Mouse (Mus musculus): ENCODE data around the gene Cit. TPM values are rescaled to one million over a fixed set of nuclear protein-coding genes. Genes with fewer than 3 reads are reported as not detected.
"Not testable (repeated sequence)": the region's sequence is repeated elsewhere in the genome, so short reads cannot be mapped to it uniquely, and the experiment has no call there.

Gene Cit
- 30.7 and 33.6 TPM in 2 replicates for polyA plus RNA-seq (2014; fragmentation: Nextera tagmentation; extraction: Ambion mirVana)

DNA sequence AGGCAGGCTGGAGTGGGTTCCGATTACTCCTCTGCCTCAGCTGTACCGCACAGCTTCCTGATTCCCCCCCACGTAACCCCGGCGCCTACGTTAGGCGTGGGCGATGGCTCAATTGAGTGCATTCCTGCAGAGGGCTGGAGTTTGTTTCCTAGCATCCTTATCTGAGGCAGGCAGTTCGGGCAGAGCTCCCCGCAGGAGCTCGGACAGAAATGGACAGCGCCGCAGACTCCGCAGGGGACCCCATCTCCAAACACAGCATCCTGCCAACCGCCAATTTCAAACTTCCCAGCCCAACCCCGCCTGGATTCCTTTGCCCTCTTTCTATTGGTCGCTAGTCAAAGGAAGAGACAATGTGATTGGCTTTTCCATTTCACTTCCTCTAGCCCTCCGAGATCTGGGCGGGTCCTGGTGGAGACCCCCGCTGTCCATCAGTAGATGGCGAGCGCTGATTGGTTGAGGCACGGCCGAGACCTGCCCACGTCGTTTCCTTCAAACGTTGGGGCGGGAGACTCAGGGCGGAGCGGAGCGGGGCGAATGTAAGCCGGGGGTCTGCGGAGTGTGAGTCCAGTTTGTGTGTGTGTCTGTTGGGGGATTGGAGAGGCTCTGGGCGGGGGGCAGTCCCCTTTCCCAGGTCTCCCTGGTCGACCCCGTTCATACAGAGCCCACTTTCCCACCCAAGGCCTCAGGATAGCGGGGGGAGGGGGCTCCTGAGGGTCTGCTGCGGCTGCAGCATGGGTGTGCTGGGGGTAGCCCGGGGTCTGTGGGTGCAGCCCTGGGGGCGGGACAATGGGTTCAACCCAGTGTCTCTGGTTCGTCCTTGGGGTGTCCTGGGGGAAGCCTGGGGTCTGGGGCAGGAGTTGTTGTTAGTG is at the start of gene Cit:
Gene Cit, plus strand, starts transcription at position 513 of the 869 bp plus-strand sequence.
- H3K36me3 ChIP-seq (ENCODE audit: control insufficient read depth, insufficient read depth, low read length), result peaks cover 9% of the 10 kb centered on the region; the same call in 1 of the 2 replicates
- no peaks in the 10 kb centered on the region for H3K9me3 ChIP-seq (ENCODE audit: control insufficient read depth, low read length)
- H3K27ac ChIP-seq (replicated peaks; ENCODE audit: low read depth, low read length), result no peak within 1 kb of the TSS
- peaks cover 5% of the 10 kb centered on the region; the same call in 1 of the 2 replicates for H3K4me1 ChIP-seq (ENCODE audit: control insufficient read depth, insufficient read depth, low read length)
- peak within 1 kb of the TSS; percentile 91 for H3K4me3 ChIP-seq (ENCODE audit: low read depth, low read length)
- WGBS, result under 1% methylated on average over 41 of the region's 42 CpGs
- peak; percentile 99 for ATAC-seq (ENCODE audit: insufficient number of reproducible peaks, low FRiP score, low TSS enrichment, low read depth)
- H3K27me3 ChIP-seq (ENCODE audit: control insufficient read depth, insufficient read depth, low read length), result no peaks in the 10 kb centered on the region
- DNase-seq (ENCODE audit: low spot score), result peak; percentile 97
- H3K4me2 ChIP-seq (ENCODE audit: low read depth, severe bottlenecking), result peak within 1 kb of the TSS; percentile 87
- peak within 1 kb of the TSS; percentile 82 for H3K9ac ChIP-seq (ENCODE audit: low read length)

DNA sequence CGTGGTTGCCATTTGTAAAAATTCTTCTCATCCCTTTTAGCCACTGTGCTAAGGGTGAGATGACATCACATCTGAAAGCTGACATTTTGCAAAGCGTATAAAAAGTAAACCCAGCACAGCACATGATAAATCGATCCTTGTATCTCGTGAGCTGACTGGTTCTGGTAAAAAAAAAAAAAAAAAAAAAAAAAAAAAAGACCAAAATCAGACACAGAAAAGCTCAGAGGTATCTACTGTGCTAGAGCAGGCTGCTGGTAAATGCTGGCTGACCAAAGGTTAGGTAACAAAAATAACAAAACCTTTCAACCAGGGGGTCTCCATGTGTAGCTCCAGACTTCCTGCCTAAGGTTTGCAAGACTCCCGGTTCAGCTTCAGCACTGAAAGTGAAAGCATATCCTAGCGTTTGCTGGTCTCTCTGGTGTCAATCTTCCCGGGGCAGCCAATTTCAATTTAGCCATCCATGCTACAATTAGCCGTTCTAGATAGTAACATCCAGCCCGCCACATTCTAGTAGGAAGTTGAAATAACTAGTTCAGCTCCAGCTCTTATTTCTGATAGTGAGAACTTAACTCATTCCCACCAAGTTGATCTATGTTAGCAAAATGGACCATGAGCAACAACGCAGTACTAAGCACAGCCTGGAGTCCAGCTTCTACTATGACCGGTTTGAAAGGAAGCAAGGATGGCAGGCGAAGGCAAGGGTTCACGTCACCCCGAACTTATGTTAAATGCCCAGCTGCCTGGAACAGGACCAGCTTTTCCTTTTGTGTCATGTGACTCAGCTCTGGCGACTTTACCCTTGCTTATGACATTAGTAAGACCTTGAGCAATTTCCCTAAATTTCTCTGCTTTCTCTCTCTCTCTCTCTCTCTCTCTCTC is 45.8 kb upstream of the Cit start:
- Histone ChIP-seq H3K27ac (replicated peaks; ENCODE audit: low read depth, low read length) (no peak overlapping the region), H3K9ac (ENCODE audit: low read length) (no peak overlapping the region), H3K36me3 (ENCODE audit: control insufficient read depth, insufficient read depth, low read length) (no peaks in the 10 kb centered on the region), H3K4me3 (ENCODE audit: low read depth, low read length) (no peak overlapping the region), H3K4me2 (ENCODE audit: low read depth, severe bottlenecking) (no peak overlapping the region), H3K4me1 (ENCODE audit: control insufficient read depth, insufficient read depth, low read length) (no peaks in the 10 kb centered on the region), H3K9me3 (ENCODE audit: control insufficient read depth, low read length) (no peaks in the 10 kb centered on the region), H3K27me3 (ENCODE audit: control insufficient read depth, insufficient read depth, low read length) (no peaks in the 10 kb centered on the region)
- DNase-seq (ENCODE audit: low spot score) (no peak), ATAC-seq (ENCODE audit: insufficient number of reproducible peaks, low FRiP score, low TSS enrichment, low read depth) (no peak)
- 69% methylated on average over 15 of the region's 15 CpGs for WGBS

DNA sequence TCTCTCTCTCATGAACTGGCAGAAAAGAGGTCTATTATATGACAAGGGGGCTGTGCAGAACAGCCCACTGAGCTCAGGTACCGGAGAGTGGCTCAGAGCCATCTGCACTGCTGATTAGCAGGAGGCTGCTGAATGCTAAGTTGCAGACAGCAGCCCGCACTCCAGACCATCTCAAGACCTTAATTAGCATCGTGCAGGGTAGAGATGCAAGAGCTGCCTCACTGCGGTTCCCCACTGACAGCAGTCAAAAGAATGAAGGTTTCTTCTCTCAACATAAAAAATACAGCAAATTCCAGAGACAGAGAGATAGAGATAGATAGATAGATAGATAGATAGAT is 45.2 kb upstream of the Cit start:
- no peaks in the 10 kb centered on the region for H3K9me3 ChIP-seq (ENCODE audit: control insufficient read depth, low read length)
- H3K9ac ChIP-seq (ENCODE audit: low read length), result no peak overlapping the region
- no peak overlapping the region for H3K4me2 ChIP-seq (ENCODE audit: low read depth, severe bottlenecking)
- H3K4me3 ChIP-seq (ENCODE audit: low read depth, low read length), result no peak overlapping the region
- no peaks in the 10 kb centered on the region for H3K36me3 ChIP-seq (ENCODE audit: control insufficient read depth, insufficient read depth, low read length)
- DNase-seq (ENCODE audit: low spot score), result no peak
- ATAC-seq (ENCODE audit: insufficient number of reproducible peaks, low FRiP score, low TSS enrichment, low read depth), result no peak
- WGBS, result 32% methylated on average over 4 of the region's 4 CpGs
- H3K4me1 ChIP-seq (ENCODE audit: control insufficient read depth, insufficient read depth, low read length), result no peaks in the 10 kb centered on the region
- H3K27ac ChIP-seq (replicated peaks; ENCODE audit: low read depth, low read length), result no peak overlapping the region
- H3K27me3 ChIP-seq (ENCODE audit: control insufficient read depth, insufficient read depth, low read length), result no peaks in the 10 kb centered on the region

DNA sequence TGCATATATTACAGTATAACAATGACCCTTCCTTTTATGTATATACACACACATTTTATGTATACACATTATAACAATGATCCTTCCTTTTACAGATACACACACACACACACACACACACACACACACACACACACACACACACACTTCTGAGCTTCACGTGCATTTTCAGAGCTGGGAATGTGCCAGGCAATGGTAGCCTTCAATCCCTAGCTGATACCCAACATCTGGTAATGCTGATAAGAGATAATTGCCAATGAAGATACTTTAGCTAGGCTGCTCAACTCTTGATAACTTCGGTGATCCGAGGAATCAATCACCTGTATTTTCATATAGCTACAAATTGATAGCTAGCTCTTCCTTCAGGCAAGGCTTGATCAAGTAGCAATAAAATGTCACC is 32.8 kb upstream of the Cit start:
- WGBS, result 90% methylated on average over 3 of the region's 3 CpGs
- Histone ChIP-seq H3K27ac (replicated peaks; ENCODE audit: low read depth, low read length) (no peak overlapping the region), H3K9ac (ENCODE audit: low read length) (no peak overlapping the region), H3K27me3 (ENCODE audit: control insufficient read depth, insufficient read depth, low read length) (no peaks in the 10 kb centered on the region), H3K9me3 (ENCODE audit: control insufficient read depth, low read length) (no peaks in the 10 kb centered on the region; the same call in 1 of the 2 replicates), H3K4me1 (ENCODE audit: control insufficient read depth, insufficient read depth, low read length) (no peaks in the 10 kb centered on the region), H3K4me3 (ENCODE audit: low read depth, low read length) (no peak overlapping the region), H3K4me2 (ENCODE audit: low read depth, severe bottlenecking) (no peak overlapping the region), H3K36me3 (ENCODE audit: control insufficient read depth, insufficient read depth, low read length) (no peaks in the 10 kb centered on the region)
- ATAC-seq (ENCODE audit: insufficient number of reproducible peaks, low FRiP score, low TSS enrichment, low read depth) (no peak), DNase-seq (ENCODE audit: low spot score) (no peak)

DNA sequence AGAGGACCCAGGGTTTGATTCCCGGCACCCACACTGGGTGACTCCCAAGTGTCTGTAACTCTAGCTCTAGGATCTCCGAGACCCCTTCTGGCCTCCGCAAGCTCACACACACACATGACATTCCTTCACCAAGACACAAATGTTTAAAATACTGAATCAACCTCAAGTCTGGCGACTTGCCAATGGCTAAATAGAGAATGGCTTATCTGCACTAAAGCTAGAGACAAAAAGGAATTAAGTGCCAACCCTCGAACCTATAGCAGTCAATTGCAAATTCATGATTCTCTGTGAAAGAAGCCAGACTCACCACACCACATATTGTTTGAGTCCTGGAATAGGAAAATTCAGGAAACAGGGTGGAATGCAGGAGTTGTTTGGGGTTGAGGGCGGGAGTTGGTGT is 28.1 kb upstream of the Cit start:
- no peaks in the 10 kb centered on the region for H3K4me1 ChIP-seq (ENCODE audit: control insufficient read depth, insufficient read depth, low read length)
- H3K27me3 ChIP-seq (ENCODE audit: control insufficient read depth, insufficient read depth, low read length), result no peaks in the 10 kb centered on the region
- DNase-seq (ENCODE audit: low spot score) (no peak), ATAC-seq (ENCODE audit: insufficient number of reproducible peaks, low FRiP score, low TSS enrichment, low read depth) (no peak)
- WGBS, result 84% methylated on average over 6 of the region's 6 CpGs
- no peak overlapping the region for H3K9ac ChIP-seq (ENCODE audit: low read length)
- no peaks in the 10 kb centered on the region for H3K9me3 ChIP-seq (ENCODE audit: control insufficient read depth, low read length)
- no peak overlapping the region for H3K27ac ChIP-seq (replicated peaks; ENCODE audit: low read depth, low read length)
- no peaks in the 10 kb centered on the region for H3K36me3 ChIP-seq (ENCODE audit: control insufficient read depth, insufficient read depth, low read length)
- H3K4me3 ChIP-seq (ENCODE audit: low read depth, low read length), result no peak overlapping the region
- H3K4me2 ChIP-seq (ENCODE audit: low read depth, severe bottlenecking), result no peak overlapping the region

DNA sequence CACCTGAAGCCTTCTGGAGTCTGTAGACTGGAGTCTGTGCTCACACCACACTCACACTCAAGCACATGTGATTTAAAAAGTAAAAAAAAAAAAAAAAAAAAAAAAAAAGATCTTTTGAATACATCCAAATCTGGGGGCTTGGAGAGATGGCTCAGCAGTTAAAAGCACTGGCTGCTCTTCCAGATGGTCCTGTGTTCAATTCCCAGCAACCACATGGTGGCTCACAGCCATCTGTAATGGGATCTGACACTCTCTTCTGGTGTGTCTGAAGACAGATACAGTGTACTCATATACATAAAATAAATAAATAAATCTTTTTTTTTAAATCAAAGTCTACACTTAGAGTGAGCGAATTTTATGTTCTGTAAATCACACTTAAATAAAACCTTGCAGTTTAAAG is 27.4 kb upstream of the Cit start:
- ATAC-seq (ENCODE audit: insufficient number of reproducible peaks, low FRiP score, low TSS enrichment, low read depth); H3K36me3 ChIP-seq (ENCODE audit: control insufficient read depth, insufficient read depth, low read length); H3K27ac ChIP-seq (replicated peaks; ENCODE audit: low read depth, low read length); H3K4me3 ChIP-seq (ENCODE audit: low read depth, low read length); H3K4me2 ChIP-seq (ENCODE audit: low read depth, severe bottlenecking); DNase-seq (ENCODE audit: low spot score); H3K9me3 ChIP-seq (ENCODE audit: control insufficient read depth, low read length); H3K4me1 ChIP-seq (ENCODE audit: control insufficient read depth, insufficient read depth, low read length); H3K27me3 ChIP-seq (ENCODE audit: control insufficient read depth, insufficient read depth, low read length); H3K9ac ChIP-seq (ENCODE audit: low read length): not testable (repeated sequence)
- WGBS, result 86% methylated on average over 1 of the region's 1 CpGs

GRCm38 (mm10) chr5:115819966-115820365 is 25.1 kb upstream of the Cit start:
- DNase-seq (ENCODE audit: low spot score) (no peak), ATAC-seq (ENCODE audit: insufficient number of reproducible peaks, low FRiP score, low TSS enrichment, low read depth) (no peak)
- H3K4me3 ChIP-seq (ENCODE audit: low read depth, low read length), result no peak overlapping the region
- H3K27me3 ChIP-seq (ENCODE audit: control insufficient read depth, insufficient read depth, low read length), result no peaks in the 10 kb centered on the region
- H3K4me2 ChIP-seq (ENCODE audit: low read depth, severe bottlenecking), result no peak overlapping the region
- H3K4me1 ChIP-seq (ENCODE audit: control insufficient read depth, insufficient read depth, low read length), result no peaks in the 10 kb centered on the region
- 77% methylated on average over 9 of the region's 9 CpGs for WGBS
- no peak overlapping the region for H3K9ac ChIP-seq (ENCODE audit: low read length)
- no peaks in the 10 kb centered on the region for H3K9me3 ChIP-seq (ENCODE audit: control insufficient read depth, low read length)
- no peaks in the 10 kb centered on the region for H3K36me3 ChIP-seq (ENCODE audit: control insufficient read depth, insufficient read depth, low read length)
- no peak overlapping the region for H3K27ac ChIP-seq (replicated peaks; ENCODE audit: low read depth, low read length)

DNA sequence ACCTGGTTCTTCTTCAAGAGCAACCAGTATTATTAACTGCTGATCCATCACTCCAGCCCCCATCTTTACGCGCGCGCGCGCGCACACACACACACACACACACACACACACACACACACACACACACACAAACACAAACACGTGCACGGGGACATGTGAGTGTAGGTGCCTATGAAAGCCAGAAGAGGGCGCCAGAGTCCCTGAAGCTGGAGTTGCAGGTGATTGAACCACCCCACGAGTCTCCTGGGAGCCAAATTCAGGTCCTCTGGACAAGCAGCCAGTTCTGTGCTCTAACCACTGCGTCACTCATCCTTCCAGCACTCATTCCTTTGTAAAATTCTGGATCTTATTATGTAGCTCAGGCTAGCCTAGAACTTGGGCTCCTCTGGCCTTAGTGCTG is 23.9 kb upstream of the Cit start:
- no peak overlapping the region for H3K4me2 ChIP-seq (ENCODE audit: low read depth, severe bottlenecking)
- H3K4me1 ChIP-seq (ENCODE audit: control insufficient read depth, insufficient read depth, low read length), result no peaks in the 10 kb centered on the region
- no peak overlapping the region for H3K27ac ChIP-seq (replicated peaks; ENCODE audit: low read depth, low read length)
- H3K27me3 ChIP-seq (ENCODE audit: control insufficient read depth, insufficient read depth, low read length), result no peaks in the 10 kb centered on the region
- H3K36me3 ChIP-seq (ENCODE audit: control insufficient read depth, insufficient read depth, low read length), result no peaks in the 10 kb centered on the region
- no peak for ATAC-seq (ENCODE audit: insufficient number of reproducible peaks, low FRiP score, low TSS enrichment, low read depth)
- 91% methylated on average over 12 of the region's 12 CpGs for WGBS
- H3K9me3 ChIP-seq (ENCODE audit: control insufficient read depth, low read length), result no peaks in the 10 kb centered on the region
- no peak overlapping the region for H3K9ac ChIP-seq (ENCODE audit: low read length)
- H3K4me3 ChIP-seq (ENCODE audit: low read depth, low read length), result no peak overlapping the region
- DNase-seq (ENCODE audit: low spot score), result no peak

Measured in limb, embryonic 11.5 days (tissue).